Mouse (Mus musculus) limb, embryonic 10.5 days (tissue): ENCODE measurements around the gene Inhbc. TPM values are rescaled to one million over a fixed set of nuclear protein-coding genes. Genes with fewer than 3 reads are reported as not detected.
A peak's percentile ranks its signal among the peaks of the same experiment; 100 is the strongest.
"Not testable (repeated sequence)": the region's sequence is repeated elsewhere in the genome, so short reads cannot be mapped to it uniquely, and the experiment has no call there.

Source experiments
- DNase-seq: peaks from one replicate; pipeline ENCODE4 v3.0.0-alpha.2; 2017; ENCODE audit warnings: low spot score
- H3K27ac ChIP-seq: fragments of 300-500 bp; sonication (generic); 2 replicates; pipeline ENCODE4 v1.5.1; 2016; ENCODE audit warnings: mild to moderate bottlenecking
- H3K27me3 ChIP-seq: fragments of 300-500 bp; sonication (generic); 2 replicates; pipeline ENCODE4 v1.6.1; 2016; ENCODE audit warnings: low read depth, mild to moderate bottlenecking; ENCODE audit not compliant: poor library complexity, severe bottlenecking
- H3K36me3 ChIP-seq: fragments of 300-500 bp; sonication (generic); 2 replicates; pipeline ENCODE4 v1.6.1; 2016; ENCODE audit warnings: mild to moderate bottlenecking, moderate library complexity
- H3K4me1 ChIP-seq: fragments of 300-500 bp; sonication (generic); 2 replicates; pipeline ENCODE4 v1.6.1; 2016
- H3K4me3 ChIP-seq: fragments of 300-500 bp; sonication (generic); 2 replicates; pipeline ENCODE4 v1.5.1; 2016; ENCODE audit warnings: mild to moderate bottlenecking, moderate library complexity
- H3K9me3 ChIP-seq: fragments of 300-500 bp; sonication (generic); replicated peaks from 2 replicates; pipeline ENCODE4 v1.6.1; 2016; ENCODE audit warnings: mild to moderate bottlenecking
- WGBS: fragments of 180-500 bp; shearing (Covaris S2); methylation state at CpG from one replicate; pipeline ENCODE4 v1.1.7; 2016; 5-methylcytosine and 5-hydroxymethylcytosine counted together
- polyA plus RNA-seq: library from polyadenylated mRNA; unstranded; fragments of >200 nt; fragmentation: Nextera tagmentation; extraction: Ambion mirVana; gene quantifications from 2 replicates; pipeline ENCODE4 v1.2.1, GENCODE M21; 2016

The Inhbc gene
- polyA plus RNA-seq, 1 experiment from 2014 or later: 0.23 TPM

DNA sequence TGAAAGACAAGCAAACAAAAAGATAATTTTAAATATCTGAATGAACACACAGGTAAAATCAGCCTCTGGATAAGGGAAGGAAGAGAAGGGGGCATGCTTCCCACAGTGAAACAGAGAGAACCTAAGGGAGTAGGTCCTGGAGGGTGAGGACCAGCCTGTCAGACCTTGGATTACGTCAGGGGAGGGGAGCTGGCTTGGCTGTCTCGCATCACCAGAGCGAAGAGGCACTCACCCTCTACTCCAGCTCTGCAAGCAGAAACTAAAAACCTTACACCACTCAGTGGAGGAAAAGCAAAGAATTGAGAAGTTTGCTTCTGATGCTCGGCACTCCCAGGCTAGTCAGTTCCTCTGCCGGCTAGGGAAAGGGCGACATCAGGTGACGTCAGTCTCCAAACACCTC lies 50.3 kb downstream of the Inhbc start:
- no peak overlapping the region for H3K4me3 ChIP-seq
- peaks cover 12% of the 10 kb centered on the region for H3K4me1 ChIP-seq
- no peaks in the 10 kb centered on the region for H3K9me3 ChIP-seq
- H3K27ac ChIP-seq: no peak overlapping the region
- H3K36me3 ChIP-seq: no peaks in the 10 kb centered on the region
- peaks cover 20% of the 10 kb centered on the region for H3K27me3 ChIP-seq
- DNase-seq: no peak
- WGBS: 77% methylated on average over 7 of the region's 7 CpGs

- Histone ChIP-seq H3K4me1 (peaks cover 5% of the 10 kb centered on the region; the same call in 1 of the 2 replicates), H3K27ac (no peak overlapping the region), H3K9me3 (no peaks in the 10 kb centered on the region), H3K36me3 (no peaks in the 10 kb centered on the region), H3K4me3 (no peak overlapping the region), H3K27me3 (peaks cover 15% of the 10 kb centered on the region)
- 52% methylated on average over 4 of the region's 4 CpGs for WGBS
- no peak for DNase-seq
These were observed 52.2 kb downstream of the Inhbc start for GRCm38 (mm10) chr10:127318009-127318408.

DNA sequence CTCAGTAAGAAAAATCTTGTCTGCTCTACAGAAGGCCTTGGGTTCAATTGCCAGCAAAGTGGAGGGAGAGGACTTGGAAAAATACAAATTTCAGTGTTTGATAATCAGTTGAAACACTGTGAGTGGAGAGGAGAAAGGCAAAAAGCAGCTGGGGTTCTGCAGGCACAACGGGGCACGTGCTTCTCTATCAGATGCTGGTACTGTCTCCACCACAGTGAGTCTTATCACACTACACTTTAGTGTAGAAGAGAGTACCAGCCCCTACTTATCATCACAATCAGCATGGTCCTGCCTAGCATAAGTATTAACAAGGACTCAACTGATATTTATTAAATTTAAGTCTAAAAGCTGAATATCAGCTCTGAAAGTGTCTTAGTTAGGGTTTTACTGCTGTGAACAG lies 53.0 kb downstream of the Inhbc start:
- H3K4me1 ChIP-seq: 0 out of 2 replicates have a peak, but pooled peaks cover 1% of the 10 kb centered on the region
- no peak for DNase-seq
- 83% methylated on average over 2 of the region's 2 CpGs for WGBS
- H3K9me3 ChIP-seq: no peaks in the 10 kb centered on the region
- H3K36me3 ChIP-seq: no peaks in the 10 kb centered on the region
- no peak overlapping the region for H3K27ac ChIP-seq
- peaks cover 7% of the 10 kb centered on the region for H3K27me3 ChIP-seq
- H3K4me3 ChIP-seq: no peak overlapping the region

DNA sequence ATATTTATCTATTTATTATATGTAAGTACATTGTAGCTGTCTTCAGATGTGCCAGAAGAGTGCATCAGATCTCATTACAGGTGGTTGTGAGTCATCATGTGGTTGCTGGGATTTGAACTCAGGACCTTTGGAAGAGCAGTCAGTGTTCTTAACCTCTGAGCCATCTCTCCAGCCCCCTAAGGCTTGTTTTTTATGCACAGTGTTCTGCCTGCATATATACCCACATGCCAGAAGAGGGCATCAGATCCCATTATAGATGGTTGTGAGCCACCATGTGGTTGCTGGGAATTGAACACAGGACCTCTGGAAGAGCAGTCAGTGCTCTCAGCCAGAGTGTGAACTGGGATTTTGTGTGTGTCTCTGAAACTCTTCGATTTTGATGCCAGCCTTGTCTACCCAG lies 55.3 kb downstream of the Inhbc start:
- not testable (repeated sequence) for H3K36me3 ChIP-seq, H3K4me3 ChIP-seq, DNase-seq, H3K27ac ChIP-seq, H3K27me3 ChIP-seq, H3K9me3 ChIP-seq
- 76% methylated on average over 1 of the region's 1 CpGs for WGBS
- H3K4me1 ChIP-seq: peaks cover 15% of the 10 kb centered on the region

- 92% methylated on average over 5 of the region's 5 CpGs for WGBS
These were observed 56.7 kb downstream of the Inhbc start for GRCm38 (mm10) chr10:127313516-127313915.

DNA sequence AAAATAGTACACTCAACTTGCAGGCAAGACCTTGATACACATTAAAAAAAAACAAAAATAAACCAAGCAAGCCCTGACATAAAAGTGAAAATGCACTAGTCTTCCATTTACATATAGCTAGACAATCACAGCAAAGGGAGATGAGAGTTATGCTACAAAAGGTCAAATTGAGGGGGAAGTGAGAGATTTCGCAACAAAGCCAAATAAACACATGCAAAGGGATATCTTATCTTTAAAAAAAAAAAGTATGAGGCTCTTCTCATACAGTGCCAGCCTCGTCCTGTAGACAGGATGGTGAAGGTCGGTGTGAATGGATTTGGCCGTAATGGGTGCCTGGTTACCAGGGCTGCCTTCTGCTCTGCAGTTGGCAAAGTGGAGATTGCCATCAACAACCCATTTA lies 57.4 kb downstream of the Inhbc start:
- no peak overlapping the region for H3K4me3 ChIP-seq
- peaks cover 15% of the 10 kb centered on the region for H3K4me1 ChIP-seq
- H3K36me3 ChIP-seq: peaks cover 23% of the 10 kb centered on the region
- H3K9me3 ChIP-seq: no peaks in the 10 kb centered on the region
- DNase-seq: no peak
- H3K27ac ChIP-seq: no peak overlapping the region
- H3K27me3 ChIP-seq: no peaks in the 10 kb centered on the region
- 81% methylated on average over 4 of the region's 4 CpGs for WGBS

More at GRCm38 (mm10) chr10:127313516-127313915, 56.7 kb downstream of the Inhbc start:
- not testable (repeated sequence) for H3K27ac ChIP-seq, H3K9me3 ChIP-seq, H3K4me3 ChIP-seq, H3K27me3 ChIP-seq, DNase-seq
- H3K36me3 ChIP-seq: peaks cover 16% of the 10 kb centered on the region
- H3K4me1 ChIP-seq: peaks cover 15% of the 10 kb centered on the region

GRCm38 (mm10) chr10:127312356-127312676 lies 57.9 kb downstream of the Inhbc start:
- 0 out of 2 replicates have a peak overlapping the region, but pooled peaks have one; percentile 89 for H3K27ac ChIP-seq
- peaks cover 28% of the 10 kb centered on the region for H3K36me3 ChIP-seq
- no peaks in the 10 kb centered on the region for H3K9me3 ChIP-seq
- whole genome bisulfite sequencing: 3% methylated on average over 4 of the region's 4 CpGs
- DNase-seq: peak; percentile 89
- no peaks in the 10 kb centered on the region for H3K27me3 ChIP-seq
- H3K4me3 ChIP-seq: peak overlapping the region; percentile 96
- H3K4me1 ChIP-seq: peaks cover 15% of the 10 kb centered on the region

- Histone ChIP-seq H3K27ac (peak within 1 kb of the TSS; percentile 89), H3K9me3 (no peaks in the 10 kb centered on the region), H3K4me1 (peaks cover 15% of the 10 kb centered on the region), H3K4me3 (peak within 1 kb of the TSS; percentile 96), H3K36me3 (peaks cover 34% of the 10 kb centered on the region), H3K27me3 (no peaks in the 10 kb centered on the region)
- under 1% methylated on average over 65 of the region's 65 CpGs for WGBS
- peak; percentile 94 for DNase-seq
These were observed 58.5 kb downstream of the Inhbc start, which contains the start of gene Mars for GRCm38 (mm10) chr10:127311476-127312355. Gene Mars, minus strand, starts transcription at chr10:127311786.

GRCm38 (mm10) chr10:127310523-127311475 lies 59.4 kb downstream of the Inhbc start:
- H3K9me3 ChIP-seq: no peaks in the 10 kb centered on the region
- no peak for DNase-seq
- H3K4me3 ChIP-seq: peak overlapping the region; percentile 96
- peaks cover 43% of the 10 kb centered on the region for H3K36me3 ChIP-seq
- H3K27ac ChIP-seq: peak overlapping the region; percentile 89
- WGBS: 39% methylated on average over 23 of the region's 23 CpGs
- peaks cover 15% of the 10 kb centered on the region for H3K4me1 ChIP-seq
- no peaks in the 10 kb centered on the region for H3K27me3 ChIP-seq

DNA sequence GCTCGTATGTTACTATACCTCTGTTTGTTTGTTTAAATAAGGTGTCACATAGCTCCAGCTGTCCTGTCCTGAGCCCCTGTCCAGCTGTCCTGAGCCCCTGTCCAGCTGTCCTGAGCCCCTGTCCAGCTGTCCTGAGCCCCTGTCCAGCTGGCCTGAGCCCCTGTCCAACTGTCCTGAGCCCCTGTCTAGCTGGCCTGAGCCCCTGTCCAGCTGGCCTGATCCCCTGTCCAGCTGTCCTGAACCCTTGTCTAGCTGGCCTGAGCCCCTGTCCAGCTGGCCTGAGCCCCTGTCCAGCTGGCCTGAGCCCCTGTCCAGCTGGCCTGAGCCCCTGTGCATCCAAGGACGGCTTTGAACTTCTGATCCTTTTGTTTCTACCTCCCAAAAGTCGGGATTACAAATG lies 61.1 kb downstream of the Inhbc start:
- not testable (repeated sequence) for H3K27ac ChIP-seq, DNase-seq, H3K4me3 ChIP-seq, H3K27me3 ChIP-seq, H3K9me3 ChIP-seq
- H3K4me1 ChIP-seq: peaks cover 15% of the 10 kb centered on the region
- peaks cover 60% of the 10 kb centered on the region for H3K36me3 ChIP-seq
- WGBS: 91% methylated on average over 3 of the region's 3 CpGs
